ENCODE assay signal across 8 mouse cellular contexts in the genomic region with DNA sequence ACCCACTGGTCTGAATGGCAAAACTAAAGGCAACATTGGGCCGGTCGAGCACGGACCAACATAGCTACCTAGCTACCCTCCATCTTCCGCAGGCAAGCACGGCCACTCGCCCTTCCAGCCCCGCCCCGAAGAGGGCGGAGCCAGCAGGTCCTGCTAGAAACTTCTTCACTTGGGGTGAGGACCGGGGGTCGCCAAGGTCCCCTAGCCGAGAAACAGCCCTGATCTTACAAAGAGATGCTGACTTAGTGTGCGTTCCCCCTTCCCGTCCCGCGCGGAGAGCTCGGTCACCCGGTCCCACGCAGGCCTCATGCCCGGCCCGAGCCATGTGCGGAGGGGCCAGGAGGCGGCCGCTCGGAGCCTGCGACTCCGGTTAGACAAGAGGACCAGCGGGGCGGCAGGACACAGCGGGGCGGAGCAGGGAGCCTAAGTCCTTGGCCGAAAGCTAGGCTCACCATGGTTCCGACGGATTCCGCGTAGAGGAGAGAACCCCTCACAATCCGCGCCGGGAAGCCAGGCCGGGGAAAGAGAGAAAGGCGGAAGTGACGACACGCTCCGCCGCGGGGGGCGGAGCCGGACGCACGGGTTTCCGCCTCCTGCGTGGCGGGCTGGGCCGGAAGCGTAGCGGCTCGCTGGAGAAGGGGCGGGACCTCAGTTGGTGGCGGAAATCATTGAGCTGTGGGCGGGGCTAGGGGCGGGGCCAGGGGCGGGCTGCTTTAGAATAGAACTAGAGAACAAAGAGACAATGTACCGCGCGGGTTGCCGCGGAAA. TPM values are rescaled to one million over a fixed set of nuclear protein-coding genes. Genes with fewer than 3 reads are reported as not detected.
DNase-seq lines count a peak whose midpoint lies in the region; ATAC-seq and TF ChIP-seq lines count a peak whose summit lies in the region.

Cct2 (minus strand) TSS at position 561 of the 768 bp plus-strand sequence.

- H3K4me2 ChIP-seq in lung, postnatal 0 days (replicated peaks; ENCODE audit: low read depth, low read length) = peak within 1 kb of the TSS; percentile 76

- no peaks in the 10 kb centered on the region for H3K9me3 ChIP-seq in hindbrain, embryonic 10.5 days
- no peaks in the 10 kb centered on the region for H3K9me3 ChIP-seq in lung, postnatal 0 days (ENCODE audit: low read length)

- peak within 1 kb of the TSS; percentile 96 for H3K27ac ChIP-seq in hindbrain, embryonic 10.5 days
- H3K27ac ChIP-seq in lung, postnatal 0 days (ENCODE audit: low read length) = peak within 1 kb of the TSS; percentile 90

- H3K27me3 ChIP-seq in hindbrain, embryonic 10.5 days (ENCODE audit: insufficient read depth, poor library complexity, severe bottlenecking) = no peaks in the 10 kb centered on the region
- no peaks in the 10 kb centered on the region for H3K27me3 ChIP-seq in lung, postnatal 0 days (replicated peaks; ENCODE audit: insufficient read depth, low read length)

- peak within 1 kb of the TSS; percentile 85 for H3K9ac ChIP-seq in lung, postnatal 0 days (replicated peaks; ENCODE audit: low read depth)

- ATAC-seq in frontal cortex, adult (ENCODE audit: low TSS enrichment) = peak; percentile 97
- peak; percentile 96 for ATAC-seq in lung, postnatal 0 days

- peaks cover 14% of the 10 kb centered on the region for H3K4me1 ChIP-seq in hindbrain, embryonic 10.5 days (replicated peaks)
- H3K4me1 ChIP-seq in lung, postnatal 0 days (ENCODE audit: insufficient read depth, low read depth, low read length) = peaks cover 4% of the 10 kb centered on the region; the same call in 1 of the 2 replicates

- H3K36me3 ChIP-seq in hindbrain, embryonic 10.5 days = peaks cover 38% of the 10 kb centered on the region
- H3K36me3 ChIP-seq in lung, postnatal 0 days (ENCODE audit: insufficient read depth, low read length) = peaks cover 23% of the 10 kb centered on the region

- TF ChIP-seq CTCF in lung, postnatal 0 days (IDR thresholded peaks at IDR 0.05) = peak; percentile 17

- WGBS in hindbrain, embryonic 10.5 days = under 1% methylated on average over 68 of the region's 68 CpGs
- under 1% methylated on average over 61 of the region's 68 CpGs for WGBS in lung, postnatal 0 days

- H3K4me3 ChIP-seq in hindbrain, embryonic 10.5 days = peak within 1 kb of the TSS; percentile 91
- peak within 1 kb of the TSS; percentile 94 for H3K4me3 ChIP-seq in lung, postnatal 0 days (ENCODE audit: low read depth, low read length)

- peak; percentile 74 for DNase-seq in MEL-GATA-1-ER (ENCODE audit: extremely low read depth, low read depth)
- peak; percentile 89 for DNase-seq in cerebellum, adult 8-10 months
- peak; percentile 98 for DNase-seq in hindbrain, embryonic 10.5 days (ENCODE audit: low spot score)
- DNase-seq in layer of hippocampus, adult 9-11 months = peak; percentile 89
- DNase-seq in lung, postnatal 0 days (ENCODE audit: low spot score) = peak; percentile 98
- DNase-seq in ovary, postnatal 14 days (ENCODE audit: low spot score) = peak; percentile 82
- peak; percentile 95 for DNase-seq in thymus, postnatal 14 days

- no peak for TF ChIP-seq EP300 in lung, postnatal 0 days (IDR thresholded peaks at IDR 0.05)

RNA-seq across cellular contexts. Expression of gene Cct2, which starts in this region (rescaled TPM):
- 264 and 323 TPM in 2 replicates for polyA plus RNA-seq in hindbrain, embryonic 10.5 days (2016; fragmentation: Nextera tagmentation; extraction: Ambion mirVana)
- polyA plus RNA-seq in lung, postnatal 0 days (2015; fragmentation: Nextera tagmentation; extraction: Ambion mirVana) = 107 and 109 TPM in 2 replicates

Comparison
In these comparisons a context has a peak if more than half of its experiments do, and no peak if none do; other contexts are left out.
1. Peak in every context shown above with its lines: DNase-seq, ATAC-seq, H3K4me3 ChIP-seq and H3K27ac ChIP-seq.